8 mouse cellular contexts compared by ENCODE assay signal in genomic region chr2:170132716-170133092, GRCm38 (mm10). TPM values are rescaled to one million over a fixed set of nuclear protein-coding genes. Genes with fewer than 3 reads are reported as not detected.
A peak's percentile ranks its signal among the peaks of the same experiment; 100 is the strongest.
DNase-seq lines count a peak whose midpoint lies in the region; ATAC-seq and TF ChIP-seq lines count a peak whose summit lies in the region.

No protein-coding gene starts in this region.

- H3K4me3 ChIP-seq in heart, embryonic 15.5 days, result peak overlapping the region; percentile 59
- peak overlapping the region; percentile 27; the same call in 1 of the 2 replicates for H3K4me3 ChIP-seq in ES-Bruce4 (ENCODE audit: low read depth, low read length)
- peak overlapping the region; percentile 39 for H3K4me3 ChIP-seq in forebrain, embryonic 16.5 days (replicated peaks; ENCODE audit: low read length)
- H3K4me3 ChIP-seq in liver, postnatal 0 days (ENCODE audit: low read depth, low read length), result peak overlapping the region; percentile 97

- under 1% methylated on average over 3 of the region's 3 CpGs for WGBS in heart, embryonic 15.5 days
- WGBS in forebrain, embryonic 16.5 days, result 2% methylated on average over 3 of the region's 3 CpGs
- 0% methylated on average over 3 of the region's 3 CpGs for WGBS in liver, postnatal 0 days (ENCODE audit: insufficient replicate concordance)

- TF ChIP-seq EP300 in ES-Bruce4 (IDR thresholded peaks at IDR 0.05; ENCODE audit: insufficient read depth, low read depth, low read length), result no peak
- no peak for TF ChIP-seq EP300 in liver, postnatal 0 days (IDR thresholded peaks at IDR 0.05; ENCODE audit: low read depth)

- no peaks in the 10 kb centered on the region for H3K9me3 ChIP-seq in heart, embryonic 15.5 days (replicated peaks)
- H3K9me3 ChIP-seq in ES-Bruce4 (replicated peaks; ENCODE audit: control insufficient read depth, insufficient read depth, low read length, poor library complexity, severe bottlenecking), result no peaks in the 10 kb centered on the region
- H3K9me3 ChIP-seq in forebrain, embryonic 16.5 days (ENCODE audit: control insufficient read depth, low read length), result no peaks in the 10 kb centered on the region
- no peaks in the 10 kb centered on the region for H3K9me3 ChIP-seq in liver, postnatal 0 days (ENCODE audit: low read length)

- DNase-seq in heart, postnatal 36 days, result no peak
- no peak for DNase-seq in liver, postnatal 0 days
- DNase-seq in layer of hippocampus, adult 18-20 months (ENCODE audit: low spot score in 2 of 2), result no peak
- DNase-seq in cerebellum, postnatal 14 days, result no peak
- no peak for DNase-seq in spleen, adult 12 weeks (ENCODE audit: low spot score)

- intact Hi-C loops in heart, postnatal 36 days (cut with DNase I), result loop anchor here (2.0 to 5.0 kb wide), 4 partner anchors 20 to 185 kb away; no protein-coding TSS in a partner anchor

- H3K27ac ChIP-seq in heart, embryonic 15.5 days, result peak overlapping the region; percentile 97
- H3K27ac ChIP-seq in ES-Bruce4 (ENCODE audit: insufficient read depth, low read length), result no peak overlapping the region
- H3K27ac ChIP-seq in forebrain, embryonic 16.5 days (ENCODE audit: low read length), result peak overlapping the region; percentile 72
- peak overlapping the region; percentile 90 for H3K27ac ChIP-seq in liver, postnatal 0 days (ENCODE audit: low read depth)

- no peaks in the 10 kb centered on the region for H3K27me3 ChIP-seq in heart, embryonic 15.5 days
- no peaks in the 10 kb centered on the region for H3K27me3 ChIP-seq in ES-Bruce4 (ENCODE audit: control insufficient read depth, insufficient read depth, low read length, poor library complexity, severe bottlenecking)
- no peaks in the 10 kb centered on the region for H3K27me3 ChIP-seq in forebrain, embryonic 16.5 days (replicated peaks; ENCODE audit: control insufficient read depth, insufficient read depth, low read length)
- H3K27me3 ChIP-seq in liver, postnatal 0 days (ENCODE audit: insufficient read depth, low read length), result no peaks in the 10 kb centered on the region

- peak overlapping the region; percentile 70 for H3K4me2 ChIP-seq in heart, embryonic 15.5 days
- H3K4me2 ChIP-seq in forebrain, embryonic 16.5 days (ENCODE audit: low read length), result peak overlapping the region; percentile 72
- H3K4me2 ChIP-seq in liver, postnatal 0 days (ENCODE audit: low read depth, low read length), result peak overlapping the region; percentile 73

- no peak for ATAC-seq in heart, embryonic 15.5 days (replicated peaks; ENCODE audit: insufficient number of reproducible peaks, insufficient read depth, low FRiP score, low read depth)
- ATAC-seq in forebrain, embryonic 16.5 days, result no peak
- no peak for ATAC-seq in liver, postnatal 0 days

- no peak for TF ChIP-seq POLR2A in ES-Bruce4 (IDR thresholded peaks at IDR 0.05; ENCODE audit: insufficient read depth, low read length)

- no peaks in the 10 kb centered on the region for H3K36me3 ChIP-seq in heart, embryonic 15.5 days
- peaks cover 3% of the 10 kb centered on the region; the same call in 1 of the 2 replicates for H3K36me3 ChIP-seq in ES-Bruce4 (ENCODE audit: control insufficient read depth, insufficient read depth, low read length, poor library complexity, severe bottlenecking)
- no peaks in the 10 kb centered on the region for H3K36me3 ChIP-seq in forebrain, embryonic 16.5 days (ENCODE audit: control insufficient read depth, insufficient read depth)
- H3K36me3 ChIP-seq in liver, postnatal 0 days (replicated peaks; ENCODE audit: insufficient read depth, low read length), result no peaks in the 10 kb centered on the region

- H3K4me1 ChIP-seq in heart, embryonic 15.5 days (replicated peaks), result peaks cover 33% of the 10 kb centered on the region
- H3K4me1 ChIP-seq in ES-Bruce4 (ENCODE audit: control insufficient read depth, insufficient read depth, low read length), result no peaks in the 10 kb centered on the region
- peaks cover 43% of the 10 kb centered on the region for H3K4me1 ChIP-seq in forebrain, embryonic 16.5 days (replicated peaks; ENCODE audit: control insufficient read depth, insufficient read depth, low read length)
- H3K4me1 ChIP-seq in liver, postnatal 0 days (ENCODE audit: insufficient read depth), result peaks cover 43% of the 10 kb centered on the region

- peak overlapping the region; percentile 58 for H3K9ac ChIP-seq in heart, embryonic 15.5 days
- peak overlapping the region; percentile 47 for H3K9ac ChIP-seq in ES-Bruce4 (ENCODE audit: low read depth, poor library complexity, severe bottlenecking)
- peak overlapping the region; percentile 57 for H3K9ac ChIP-seq in forebrain, embryonic 16.5 days (replicated peaks; ENCODE audit: low read depth, low read length)
- H3K9ac ChIP-seq in liver, postnatal 0 days (replicated peaks), result peak overlapping the region; percentile 99

- TF ChIP-seq CTCF in ES-Bruce4 (IDR thresholded peaks at IDR 0.05; ENCODE audit: low read depth, low read length), result no peak
- TF ChIP-seq CTCF in liver, postnatal 0 days (IDR thresholded peaks at IDR 0.05; ENCODE audit: low read depth), result no peak

RNA-seq across cellular contexts. Expression of gene Zfp217, which starts 15.2 kb away (rescaled TPM):
- polyA plus RNA-seq in heart, embryonic 15.5 days (2015; fragmentation: Nextera tagmentation; extraction: Ambion mirVana), result 2.7 and 3.2 TPM in 2 replicates
- 10 to 100 TPM; 11.2 to 13.0 TPM for total RNA-seq in heart, postnatal 36 days (2021)
- polyA plus RNA-seq in ES-Bruce4 (2011; ENCODE audit: insufficient read depth, insufficient read length, low read depth, missing spikeins), result 39.6 and 39.9 TPM in 2 replicates
- polyA plus RNA-seq in forebrain, embryonic 16.5 days (2015; fragmentation: Nextera tagmentation; extraction: Ambion mirVana), result 1.4 and 1.5 TPM in 2 replicates
- 2.1 and 2.4 TPM in 2 replicates for polyA plus RNA-seq in liver, postnatal 0 days (2015; fragmentation: Nextera tagmentation; extraction: Ambion mirVana)
- 1 to 10 TPM; 4.2 TPM for total RNA-seq in layer of hippocampus, adult 18-20 months (2021)

Comparison
In these comparisons a context has a peak if more than half of its experiments do, and no peak if none do; other contexts are left out.
1. H3K4me3 ChIP-seq: peak in every context shown above with its lines; median percentile 97 in liver, postnatal 0 days; 59 in heart, embryonic 15.5 days; 39 in forebrain, embryonic 16.5 days; 27 in ES-Bruce4.
2. H3K9ac ChIP-seq: peak in every context shown above with its lines; median percentile 99 in liver, postnatal 0 days; 58 in heart, embryonic 15.5 days; 57 in forebrain, embryonic 16.5 days; 47 in ES-Bruce4.